Mouse (Mus musculus) forebrain, embryonic 16.5 days (tissue): ENCODE measurements at regions not wholly inside any gene's neighbourhood (a gene's known extent, or its start where the extent isn't known, plus 50 kb on each side); places are given as distances from the start of the nearest gene placed in this dataset.
A peak's percentile ranks its signal among the peaks of the same experiment; 100 is the strongest.

Source experiments
- ATAC-seq: fragments of 200-750 bp; cut with Nextera tagmentation; 2 replicates; pipeline ENCODE4 v1.8.0; 2017; ENCODE audit warnings: mild to moderate bottlenecking, moderate library complexity
- H3K27ac ChIP-seq: fragments of 300-500 bp; sonication (generic); 2 replicates; pipeline ENCODE4 v1.5.1; 2014; ENCODE audit warnings: low read length, control low read depth
- H3K27me3 ChIP-seq: fragments of 300-500 bp; sonication (generic); replicated peaks from 2 replicates; pipeline ENCODE4 v1.6.1; 2014; ENCODE audit warnings: low read length; ENCODE audit not compliant: control insufficient read depth, insufficient read depth
- H3K36me3 ChIP-seq: fragments of 300-500 bp; sonication (generic); 2 replicates; pipeline ENCODE4 v1.6.1; 2014; ENCODE audit not compliant: control insufficient read depth, insufficient read depth
- H3K4me1 ChIP-seq: fragments of 300-500 bp; sonication (generic); replicated peaks from 2 replicates; pipeline ENCODE4 v1.6.1; 2014; ENCODE audit warnings: low read length; ENCODE audit not compliant: control insufficient read depth, insufficient read depth
- H3K4me2 ChIP-seq: fragments of 300-500 bp; sonication (generic); 2 replicates; pipeline ENCODE4 v1.6.1; 2014; ENCODE audit warnings: mild to moderate bottlenecking, low read length, control low read depth
- H3K4me3 ChIP-seq: fragments of 300-500 bp; sonication (generic); replicated peaks from 2 replicates; pipeline ENCODE4 v1.5.1; 2014; ENCODE audit warnings: mild to moderate bottlenecking, low read length, control low read depth
- H3K9ac ChIP-seq: fragments of 300-500 bp; sonication (generic); replicated peaks from 2 replicates; pipeline ENCODE4 v1.6.1; 2014; ENCODE audit warnings: low read depth, low read length, control low read depth
- H3K9me3 ChIP-seq: fragments of 300-500 bp; sonication (generic); 2 replicates; pipeline ENCODE4 v1.6.1; 2016; ENCODE audit warnings: low read length; ENCODE audit not compliant: control insufficient read depth
- WGBS: fragments of 180-500 bp; shearing (Covaris S2); extraction: QIAGEN DNeasy Blood & Tissue Kit; methylation state at CpG from one replicate; pipeline ENCODE4 v1.1.7; 2014; 5-methylcytosine and 5-hydroxymethylcytosine counted together

DNA sequence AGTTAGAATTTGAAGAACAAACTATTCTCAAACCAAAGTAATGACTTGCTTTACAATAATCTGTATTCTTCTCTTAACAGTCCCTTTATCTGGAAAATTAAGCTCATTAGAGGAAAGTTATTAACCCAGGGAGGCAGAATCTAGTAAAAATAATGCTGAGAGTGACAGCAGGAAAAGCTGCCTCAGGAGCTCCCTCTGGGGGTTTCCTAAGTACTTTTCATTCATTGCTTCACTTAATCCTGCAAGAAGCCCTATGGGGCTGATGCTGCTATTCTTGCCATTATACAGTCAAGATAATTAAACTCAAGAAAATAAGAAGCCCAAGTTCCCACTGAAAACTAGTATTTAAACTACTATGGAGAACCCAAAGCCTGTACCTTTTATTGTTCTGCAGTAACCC lies 3563.9 kb upstream of the Gm7489 start:
- Histone ChIP-seq H3K9me3 (no peaks in the 10 kb centered on the region), H3K27ac (no peak overlapping the region), H3K4me2 (no peak overlapping the region), H3K4me3 (no peak overlapping the region), H3K27me3 (no peaks in the 10 kb centered on the region), H3K4me1 (no peaks in the 10 kb centered on the region), H3K36me3 (no peaks in the 10 kb centered on the region), H3K9ac (no peak overlapping the region)
- no peak for ATAC-seq

DNA sequence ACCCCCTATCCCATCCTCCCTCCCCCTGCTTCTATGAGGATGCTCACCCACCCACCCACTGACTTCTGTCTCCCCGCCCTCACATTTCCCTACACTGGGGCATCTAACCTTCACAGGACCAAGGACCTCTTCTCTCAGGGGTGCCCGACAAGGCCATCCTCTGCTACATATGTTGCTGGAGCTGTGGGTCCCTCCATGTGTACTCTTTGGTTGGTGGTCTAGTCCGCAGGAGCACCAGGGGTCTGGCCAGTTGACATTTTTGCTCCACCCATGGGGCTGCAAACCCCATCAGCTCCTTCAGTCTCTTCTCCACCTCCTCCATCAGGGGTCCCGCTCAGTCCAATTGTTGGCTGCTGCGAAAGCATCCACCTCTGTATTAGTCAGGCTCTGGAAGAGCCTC lies 3539.2 kb upstream of the Gm7489 start:
- H3K27ac ChIP-seq, result no peak overlapping the region
- ATAC-seq, result no peak
- no peaks in the 10 kb centered on the region for H3K9me3 ChIP-seq
- H3K9ac ChIP-seq, result no peak overlapping the region
- no peaks in the 10 kb centered on the region for H3K36me3 ChIP-seq
- H3K27me3 ChIP-seq, result no peaks in the 10 kb centered on the region
- no peak overlapping the region for H3K4me3 ChIP-seq
- no peaks in the 10 kb centered on the region for H3K4me1 ChIP-seq
- WGBS, result 98% methylated on average over 5 of the region's 5 CpGs
- H3K4me2 ChIP-seq, result no peak overlapping the region

DNA sequence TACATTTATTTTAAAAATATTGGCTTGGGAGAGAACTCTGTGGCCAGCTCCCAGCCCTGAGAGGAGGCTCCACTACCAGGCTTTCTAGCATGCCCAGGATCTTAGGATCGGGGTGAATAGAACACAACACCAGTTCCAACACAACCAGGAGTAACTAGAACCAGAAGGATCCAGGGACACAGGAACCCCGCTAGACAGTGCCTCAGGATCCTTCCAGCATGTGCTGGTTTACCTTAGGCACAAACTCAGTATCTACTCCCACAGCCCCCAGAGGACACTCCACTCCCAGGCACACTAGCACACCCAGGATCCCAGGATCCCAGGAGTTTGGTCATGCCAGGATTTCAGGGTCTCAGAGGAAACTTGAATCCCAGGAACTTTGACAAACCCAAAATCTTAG lies 3537.8 kb upstream of the Gm7489 start:
- H3K4me3 ChIP-seq, result no peak overlapping the region
- no peaks in the 10 kb centered on the region for H3K9me3 ChIP-seq
- H3K27me3 ChIP-seq, result no peaks in the 10 kb centered on the region
- H3K9ac ChIP-seq, result no peak overlapping the region
- no peak for ATAC-seq
- no peaks in the 10 kb centered on the region for H3K4me1 ChIP-seq
- H3K27ac ChIP-seq, result no peak overlapping the region
- 83% methylated on average over 2 of the region's 2 CpGs for WGBS
- no peaks in the 10 kb centered on the region for H3K36me3 ChIP-seq
- H3K4me2 ChIP-seq, result no peak overlapping the region

DNA sequence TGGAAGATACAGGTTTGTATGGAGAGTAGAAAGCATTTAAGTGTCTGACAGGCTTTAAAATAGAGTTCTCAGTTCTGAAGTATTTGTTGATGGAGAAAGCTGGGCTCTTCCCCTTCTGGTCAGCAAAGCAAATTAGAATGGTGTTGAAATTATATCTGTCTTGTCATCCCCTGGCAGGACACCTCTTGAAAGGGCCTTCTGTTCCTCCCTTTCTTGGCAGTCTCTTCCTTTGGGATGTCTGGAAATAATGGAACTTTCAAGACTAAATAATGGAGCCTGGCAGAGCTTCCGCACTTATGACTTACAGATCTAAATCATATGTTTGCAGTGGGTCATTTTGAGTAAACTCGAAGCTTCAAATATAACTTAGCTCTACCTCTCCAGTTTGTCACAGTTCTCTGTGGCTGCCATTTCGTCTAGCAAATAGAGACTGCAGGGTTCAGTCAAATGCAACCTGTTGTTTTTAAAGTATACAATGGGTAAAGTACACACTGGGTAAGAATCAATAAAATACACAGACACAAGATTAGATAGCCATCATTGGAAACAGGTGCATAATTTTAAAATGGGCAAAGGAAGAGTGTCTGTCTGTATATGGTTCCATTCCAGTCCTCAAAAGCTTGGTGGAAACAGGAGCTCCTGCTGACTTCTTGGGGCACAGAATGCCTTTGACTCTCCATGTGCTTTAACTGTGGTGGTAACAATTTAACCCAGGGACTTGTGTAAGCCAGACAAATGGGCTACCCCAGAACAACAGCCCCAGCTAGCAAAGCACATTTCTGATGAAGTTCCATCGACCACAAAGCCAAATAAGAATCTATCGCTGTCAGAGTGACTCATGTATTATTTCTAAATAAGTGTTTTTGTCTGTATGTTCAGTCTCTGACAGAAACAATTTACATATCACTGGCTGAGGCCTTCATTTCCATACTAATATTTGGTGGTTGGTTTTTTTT lies 3524.4 kb upstream of the Gm7489 start:
- no peak overlapping the region for H3K4me2 ChIP-seq
- ATAC-seq, result peak; percentile 63; the same call in 1 of the 2 replicates
- no peaks in the 10 kb centered on the region for H3K36me3 ChIP-seq
- H3K9me3 ChIP-seq, result no peaks in the 10 kb centered on the region
- H3K27me3 ChIP-seq, result no peaks in the 10 kb centered on the region
- WGBS, result 62% methylated on average over 5 of the region's 5 CpGs
- H3K9ac ChIP-seq, result no peak overlapping the region
- no peaks in the 10 kb centered on the region for H3K4me1 ChIP-seq
- H3K4me3 ChIP-seq, result no peak overlapping the region
- no peak overlapping the region for H3K27ac ChIP-seq

DNA sequence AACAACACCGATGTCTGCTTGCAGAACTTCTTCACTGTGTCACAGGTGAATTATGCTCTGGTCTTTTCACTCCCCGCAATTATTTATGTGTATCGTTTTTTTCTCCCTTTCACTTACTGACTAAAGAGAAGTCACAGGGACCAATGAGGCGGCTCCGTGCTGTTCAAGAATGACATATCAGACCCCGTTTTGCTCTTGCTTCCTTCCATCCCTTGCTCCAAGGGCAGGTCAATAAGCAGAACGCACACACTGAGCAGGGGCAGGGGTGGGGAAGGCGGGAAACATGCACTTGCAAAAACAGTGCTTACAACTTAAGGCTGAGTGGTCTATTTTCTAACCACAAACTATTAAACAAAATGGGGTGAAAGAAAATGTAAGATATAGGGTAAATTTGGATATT lies 3523.4 kb upstream of the Gm7489 start:
- ATAC-seq, result no peak
- H3K4me1 ChIP-seq, result no peaks in the 10 kb centered on the region
- no peak overlapping the region for H3K9ac ChIP-seq
- H3K4me2 ChIP-seq, result no peak overlapping the region
- no peaks in the 10 kb centered on the region for H3K27me3 ChIP-seq
- 84% methylated on average over 8 of the region's 8 CpGs for WGBS
- H3K27ac ChIP-seq, result no peak overlapping the region
- no peaks in the 10 kb centered on the region for H3K36me3 ChIP-seq
- H3K9me3 ChIP-seq, result no peaks in the 10 kb centered on the region
- no peak overlapping the region for H3K4me3 ChIP-seq

- no peak overlapping the region for H3K27ac ChIP-seq
- no peak overlapping the region for H3K4me3 ChIP-seq
- H3K36me3 ChIP-seq, result no peaks in the 10 kb centered on the region
- no peaks in the 10 kb centered on the region for H3K4me1 ChIP-seq
- H3K9ac ChIP-seq, result no peak overlapping the region
- H3K4me2 ChIP-seq, result no peak overlapping the region
- no peaks in the 10 kb centered on the region for H3K27me3 ChIP-seq
- H3K9me3 ChIP-seq, result no peaks in the 10 kb centered on the region
- 80% methylated on average over 4 of the region's 4 CpGs for WGBS
- no peak for ATAC-seq
Observed at GRCm38 (mm10) chr15:50361751-50362507, 3522.8 kb upstream of the Gm7489 start.

DNA sequence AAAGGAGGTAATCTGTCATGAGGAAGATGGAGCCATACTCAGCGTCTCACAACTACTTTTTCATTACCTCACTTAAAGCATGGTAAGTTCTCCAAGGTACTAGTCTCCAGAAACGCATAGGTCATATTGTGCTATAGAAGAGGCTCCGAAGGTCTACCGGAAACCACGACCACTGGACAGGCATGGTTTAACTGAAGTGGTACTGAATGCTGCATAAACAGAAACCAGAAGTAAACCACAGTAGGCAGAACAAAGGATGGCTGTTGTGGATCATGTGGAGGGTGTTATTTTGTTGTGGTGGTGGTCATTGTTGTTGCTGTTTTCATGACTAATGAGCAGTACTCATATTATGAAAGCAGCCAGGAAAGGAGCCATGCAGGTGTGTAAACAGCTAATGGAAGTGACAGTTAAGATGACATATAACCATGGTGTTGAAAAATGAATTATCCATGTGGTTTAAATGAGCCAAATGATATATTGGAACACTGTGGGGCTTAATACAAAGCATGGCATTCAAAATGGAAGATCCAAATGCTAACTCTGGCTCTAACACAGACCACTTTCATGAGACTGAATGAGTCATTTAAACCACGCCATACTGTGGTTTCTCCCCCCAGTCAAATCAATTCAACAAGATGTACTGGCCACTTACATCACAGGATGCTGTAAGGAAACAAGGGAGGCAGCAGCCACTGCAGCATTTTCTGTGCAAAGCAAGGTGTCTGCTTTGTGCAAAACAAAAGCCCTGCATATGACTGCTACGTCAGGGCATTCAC lies 3484.5 kb upstream of the Gm7489 start:
- no peak overlapping the region for H3K27ac ChIP-seq
- H3K9me3 ChIP-seq, result no peaks in the 10 kb centered on the region
- H3K36me3 ChIP-seq, result no peaks in the 10 kb centered on the region
- H3K4me1 ChIP-seq, result no peaks in the 10 kb centered on the region
- H3K27me3 ChIP-seq, result no peaks in the 10 kb centered on the region
- no peak for ATAC-seq
- no peak overlapping the region for H3K4me2 ChIP-seq
- no peak overlapping the region for H3K9ac ChIP-seq
- WGBS, result 81% methylated on average over 7 of the region's 7 CpGs
- no peak overlapping the region for H3K4me3 ChIP-seq

DNA sequence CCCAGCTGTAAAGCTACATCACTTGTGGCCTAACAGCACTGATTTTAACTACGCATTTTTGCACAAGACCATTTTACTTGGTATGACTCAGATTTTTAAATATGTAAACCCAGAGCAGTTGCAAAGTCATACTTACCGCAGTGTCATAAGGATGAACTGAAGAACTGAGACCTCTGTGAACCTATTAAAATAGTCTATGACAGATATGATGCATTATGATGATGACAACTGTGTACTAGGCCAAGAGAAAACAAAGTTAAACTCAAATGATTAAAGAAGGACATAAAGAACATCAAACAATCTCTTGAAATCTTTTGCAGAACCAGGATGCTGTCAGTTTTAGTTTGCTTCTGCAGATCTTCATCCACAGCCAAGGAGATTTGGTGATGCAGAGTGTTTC lies 3483.3 kb upstream of the Gm7489 start:
- Histone ChIP-seq H3K4me2 (no peak overlapping the region), H3K36me3 (no peaks in the 10 kb centered on the region), H3K9ac (no peak overlapping the region), H3K9me3 (no peaks in the 10 kb centered on the region), H3K4me3 (no peak overlapping the region), H3K27ac (no peak overlapping the region), H3K27me3 (no peaks in the 10 kb centered on the region), H3K4me1 (no peaks in the 10 kb centered on the region)
- 93% methylated on average over 2 of the region's 2 CpGs for WGBS
- ATAC-seq, result no peak

GRCm38 (mm10) chr15:50402551-50402950 lies 3482.2 kb upstream of the Gm7489 start:
- no peak overlapping the region for H3K27ac ChIP-seq
- no peak overlapping the region for H3K4me2 ChIP-seq
- H3K9ac ChIP-seq, result no peak overlapping the region
- no peaks in the 10 kb centered on the region for H3K36me3 ChIP-seq
- no peak for ATAC-seq
- no peaks in the 10 kb centered on the region for H3K9me3 ChIP-seq
- H3K4me3 ChIP-seq, result no peak overlapping the region
- 88% methylated on average over 1 of the region's 1 CpGs for WGBS
- no peaks in the 10 kb centered on the region for H3K4me1 ChIP-seq
- H3K27me3 ChIP-seq, result no peaks in the 10 kb centered on the region
